Mouse (Mus musculus): ENCODE data around the gene Slc12a7. TPM values are rescaled to one million over a fixed set of nuclear protein-coding genes. Genes with fewer than 3 reads are reported as not detected.

Slc12a7 gene
- polyA plus RNA-seq, 1 experiment from 2014 or later = 7.5 TPM

GRCm38 (mm10) chr13:73846589-73847464 is 113.9 kb downstream of the Slc12a7 start:
- H3K9ac ChIP-seq (ENCODE audit: low read depth, low read length) = peak overlapping the region; percentile 76
- H3K27ac ChIP-seq (ENCODE audit: low read length) = no peak overlapping the region
- H3K4me2 ChIP-seq (ENCODE audit: low read length) = peak overlapping the region; percentile 83
- no peaks in the 10 kb centered on the region for H3K9me3 ChIP-seq (replicated peaks; ENCODE audit: control insufficient read depth, low read length, poor library complexity, severe bottlenecking)
- no peaks in the 10 kb centered on the region for H3K36me3 ChIP-seq (ENCODE audit: control insufficient read depth, insufficient read depth, low read length)
- H3K4me3 ChIP-seq (ENCODE audit: low read depth, low read length) = peak overlapping the region; percentile 64
- H3K4me1 ChIP-seq (ENCODE audit: control insufficient read depth, insufficient read depth, low read length) = no peaks in the 10 kb centered on the region
- 0 out of 2 replicates have a peak, but pooled peaks cover 4% of the 10 kb centered on the region for H3K27me3 ChIP-seq (ENCODE audit: control insufficient read depth, insufficient read depth, low read depth, low read length)
- WGBS = under 1% methylated on average over 55 of the region's 65 CpGs
- peak; percentile 79 for ATAC-seq

DNA sequence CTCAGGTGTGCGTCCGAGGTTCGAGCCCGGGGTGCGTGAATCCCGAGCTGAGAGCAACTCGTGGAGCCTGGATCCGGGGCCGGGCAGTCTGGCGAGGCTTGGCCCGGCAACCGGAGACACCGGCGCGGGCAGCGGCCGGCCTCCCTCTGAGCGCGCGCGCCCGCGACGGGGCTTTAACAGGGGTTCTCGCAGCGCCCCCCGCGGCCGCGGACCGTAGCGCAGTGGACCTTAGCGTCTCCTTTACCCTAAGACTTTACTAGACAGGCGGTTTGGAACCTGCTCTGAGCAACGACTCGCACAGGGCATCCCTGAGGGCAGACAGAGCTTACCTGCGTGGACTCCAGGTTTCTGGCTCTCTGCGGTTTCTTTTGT is 114.6 kb downstream of the Slc12a7 start, which contains the start of gene Nkd2:
TSS of gene Nkd2 (minus strand) at position 167 of the 372 bp plus-strand sequence.
- H3K4me3 ChIP-seq (ENCODE audit: low read depth, low read length) = peak within 1 kb of the TSS; percentile 64
- peak; percentile 90 for ATAC-seq
- H3K27me3 ChIP-seq (ENCODE audit: control insufficient read depth, insufficient read depth, low read depth, low read length) = 0 out of 2 replicates have a peak, but pooled peaks cover 4% of the 10 kb centered on the region
- H3K27ac ChIP-seq (ENCODE audit: low read length) = no peak within 1 kb of the TSS
- H3K4me2 ChIP-seq (ENCODE audit: low read length) = peak within 1 kb of the TSS; percentile 83
- under 1% methylated on average over 38 of the region's 38 CpGs for WGBS
- H3K4me1 ChIP-seq (ENCODE audit: control insufficient read depth, insufficient read depth, low read length) = no peaks in the 10 kb centered on the region
- H3K36me3 ChIP-seq (ENCODE audit: control insufficient read depth, insufficient read depth, low read length) = no peaks in the 10 kb centered on the region
- H3K9ac ChIP-seq (ENCODE audit: low read depth, low read length) = peak within 1 kb of the TSS; percentile 76
- H3K9me3 ChIP-seq (replicated peaks; ENCODE audit: control insufficient read depth, low read length, poor library complexity, severe bottlenecking) = no peaks in the 10 kb centered on the region

Other genes starting within 250 kb of the Slc12a7 start
- gene Slc6a3, start 196.3 kb upstream of the Slc12a7 start, polyA plus RNA-seq (2015; fragmentation: Nextera tagmentation; extraction: Ambion mirVana) = 5.5 and 10.5 TPM in 2 replicates
- gene Clptm1l, start 129.1 kb upstream of the Slc12a7 start, polyA plus RNA-seq (2015; fragmentation: Nextera tagmentation; extraction: Ambion mirVana) = 133 and 136 TPM in 2 replicates
- 6.2 and 8.5 TPM in 2 replicates for gene Tert, start 106.2 kb upstream of the Slc12a7 start, polyA plus RNA-seq (2015; fragmentation: Nextera tagmentation; extraction: Ambion mirVana)
- gene Slc6a18, start 55.1 kb upstream of the Slc12a7 start, polyA plus RNA-seq (2015; fragmentation: Nextera tagmentation; extraction: Ambion mirVana) = not detected in 2 replicates
- 0.11 and 0.30 TPM in 2 replicates for gene Slc6a19, start 28.2 kb upstream of the Slc12a7 start, polyA plus RNA-seq (2015; fragmentation: Nextera tagmentation; extraction: Ambion mirVana)
- gene Nkd2, start 114.5 kb downstream of the Slc12a7 start, polyA plus RNA-seq (2015; fragmentation: Nextera tagmentation; extraction: Ambion mirVana) = 15.5 and 20.6 TPM in 2 replicates
- 10.4 and 11.8 TPM in 2 replicates for gene Trip13, start 204.7 kb downstream of the Slc12a7 start, polyA plus RNA-seq (2015; fragmentation: Nextera tagmentation; extraction: Ambion mirVana)
- 98.6 and 99.0 TPM in 2 replicates for gene Brd9, start 204.7 kb downstream of the Slc12a7 start, polyA plus RNA-seq (2015; fragmentation: Nextera tagmentation; extraction: Ambion mirVana)
- not detected in 2 replicates for gene Zdhhc11, start 230.8 kb downstream of the Slc12a7 start, polyA plus RNA-seq (2015; fragmentation: Nextera tagmentation; extraction: Ambion mirVana)